Mouse (Mus musculus) left cerebral cortex, adult 2 months (tissue): ENCODE measurements around the gene Fbxl13. TPM values are rescaled to one million over a fixed set of nuclear protein-coding genes. Genes with fewer than 3 reads are reported as not detected.

ENCODE experiments used
- DNase-seq, 2 experiments: peaks; one replicate each; pipeline ENCODE4 v3.0.0; 2021 to 2022; ENCODE audit warnings: low spot score in 2 of 2, mixed read lengths in 1 of 2; ENCODE audit errors: extremely low spot score in 1 of 2
- H3K27ac ChIP-seq: fragments of 200-600 bp; 2 replicates; pipeline ENCODE4 v1.8.1; 2022
- H3K4me3 ChIP-seq: fragments of 200-600 bp; 2 replicates; pipeline ENCODE4 v1.8.1; 2022
- CTCF ChIP-seq: fragments of 200-600 bp; IDR thresholded peaks from 2 replicates; pipeline ENCODE4 v1.8.1; 2022; ENCODE audit warnings: antibody characterized with exemption, mild to moderate bottlenecking, moderate library complexity
- intact Hi-C: fragments of 180-260 bp; cut with DNase I; formaldehyde crosslinking; loops from one replicate; pipeline ENCODE4 v1.15.1; 2025
- total RNA-seq, 2 experiments: library from RNA; stranded (reverse); gene quantifications; 2 replicates each; pipeline ENCODE4 v1.2.3; 2021

Fbxl13 gene
- total RNA-seq, 2 experiments from 2014 or later: 0.18 to 0.19 TPM

GRCm38 (mm10) chr5:21502936-21503610 is 142.4 kb downstream of the Fbxl13 start:
- no peak overlapping the region for H3K4me3 ChIP-seq
- peak; percentile 23 to 26 for DNase-seq
- H3K27ac ChIP-seq: no peak overlapping the region
- intact Hi-C loops: loop anchor here (5.0 kb wide), 1 partner anchor 69 kb away; no protein-coding TSS in a partner anchor
- TF ChIP-seq CTCF: no peak

- no peak overlapping the region for H3K4me3 ChIP-seq
- intact Hi-C loops: loop anchor here (5.0 kb wide), 1 partner anchor 71 kb away; no protein-coding TSS in a partner anchor
- DNase-seq: no peak
- no peak overlapping the region for H3K27ac ChIP-seq
- no peak for TF ChIP-seq CTCF
Measured at GRCm38 (mm10) chr5:21500941-21501340, 144.5 kb downstream of the Fbxl13 start.

GRCm38 (mm10) chr5:21500133-21500532 is 145.3 kb downstream of the Fbxl13 start:
- intact Hi-C loops: loop anchor here (5.0 kb wide), 1 partner anchor 72 kb away; no protein-coding TSS in a partner anchor
- Histone ChIP-seq H3K27ac (no peak overlapping the region), H3K4me3 (no peak overlapping the region)
- DNase-seq: no peak
- TF ChIP-seq CTCF: no peak

GRCm38 (mm10) chr5:21498925-21499324 is 146.5 kb downstream of the Fbxl13 start:
- H3K4me3 ChIP-seq: no peak overlapping the region
- DNase-seq: no peak
- TF ChIP-seq CTCF: no peak
- intact Hi-C loops: no loop called here
- no peak overlapping the region for H3K27ac ChIP-seq

- intact Hi-C loops: no loop called here
- no peak for DNase-seq
- no peak for TF ChIP-seq CTCF
- Histone ChIP-seq H3K27ac (no peak overlapping the region), H3K4me3 (no peak overlapping the region)
Measured at GRCm38 (mm10) chr5:21498490-21498889, 146.9 kb downstream of the Fbxl13 start.

GRCm38 (mm10) chr5:21496881-21497280 is 148.6 kb downstream of the Fbxl13 start:
- TF ChIP-seq CTCF: no peak
- H3K4me3 ChIP-seq: no peak overlapping the region

GRCm38 (mm10) chr5:21496321-21496720 is 149.1 kb downstream of the Fbxl13 start:
- Histone ChIP-seq H3K27ac (no peak overlapping the region), H3K4me3 (no peak overlapping the region)
- intact Hi-C loops: no loop called here
- no peak for DNase-seq
- no peak for TF ChIP-seq CTCF

More at GRCm38 (mm10) chr5:21496881-21497280, 148.6 kb downstream of the Fbxl13 start:
- no peak overlapping the region for H3K27ac ChIP-seq
- intact Hi-C loops: no loop called here
- DNase-seq: no peak

GRCm38 (mm10) chr5:21494781-21495180 is 150.7 kb downstream of the Fbxl13 start:
- TF ChIP-seq CTCF: no peak
- no peak overlapping the region for H3K4me3 ChIP-seq
- intact Hi-C loops: no loop called here
- H3K27ac ChIP-seq: no peak overlapping the region
- DNase-seq: no peak

- Histone ChIP-seq H3K4me3 (no peak overlapping the region), H3K27ac (no peak overlapping the region)
- no peak for DNase-seq
- intact Hi-C loops: no loop called here
- no peak for TF ChIP-seq CTCF
Measured at GRCm38 (mm10) chr5:21493294-21493999, 152.0 kb downstream of the Fbxl13 start.

GRCm38 (mm10) chr5:21492213-21492612 is 153.2 kb downstream of the Fbxl13 start:
- no peak for DNase-seq
- intact Hi-C loops: no loop called here

GRCm38 (mm10) chr5:21491469-21491868 is 154.0 kb downstream of the Fbxl13 start:
- DNase-seq: no peak
- Histone ChIP-seq H3K4me3 (no peak overlapping the region), H3K27ac (no peak overlapping the region)
- no peak for TF ChIP-seq CTCF
- intact Hi-C loops: no loop called here

More at GRCm38 (mm10) chr5:21492213-21492612, 153.2 kb downstream of the Fbxl13 start:
- no peak for TF ChIP-seq CTCF
- Histone ChIP-seq H3K27ac (no peak overlapping the region), H3K4me3 (no peak overlapping the region)

GRCm38 (mm10) chr5:21489135-21489534 is 156.3 kb downstream of the Fbxl13 start:
- TF ChIP-seq CTCF: no peak
- peak overlapping the region; percentile 21; the same call in 1 of the 2 replicates for H3K27ac ChIP-seq
- no peak for DNase-seq

GRCm38 (mm10) chr5:21488506-21488905 is 156.9 kb downstream of the Fbxl13 start:
- DNase-seq: no peak
- H3K4me3 ChIP-seq: no peak overlapping the region
- no peak for TF ChIP-seq CTCF
- H3K27ac ChIP-seq: no peak overlapping the region
- intact Hi-C loops: no loop called here

More at GRCm38 (mm10) chr5:21489135-21489534, 156.3 kb downstream of the Fbxl13 start:
- no peak overlapping the region for H3K4me3 ChIP-seq
- intact Hi-C loops: no loop called here
